Mouse (Mus musculus): Measurements from ENCODE around the gene Auts2. TPM values are rescaled to one million over a fixed set of nuclear protein-coding genes. Genes with fewer than 3 reads are reported as not detected.

The Auts2 gene
- total RNA-seq, 2 experiments from 2014 or later = 117 to 146 TPM

DNA sequence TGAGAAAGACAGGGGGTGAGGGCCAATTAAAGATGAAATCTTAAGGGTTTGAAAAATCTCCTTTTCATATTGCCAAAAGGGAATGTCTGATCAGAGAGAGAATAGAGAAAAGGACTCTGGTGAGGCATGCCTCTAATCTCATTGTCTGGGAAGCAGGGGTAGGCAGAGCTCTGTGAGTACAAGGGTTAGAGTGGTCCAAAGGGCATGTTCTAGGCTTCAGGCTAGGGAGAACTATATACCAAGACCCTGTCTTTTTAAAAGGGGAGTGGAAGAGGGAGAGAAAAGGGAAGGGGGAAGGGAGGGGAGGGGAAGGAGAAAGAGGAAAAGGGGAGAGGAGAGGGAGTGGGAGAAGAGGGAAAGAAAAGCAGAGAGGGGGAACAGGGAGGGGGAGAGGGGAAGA lies 244.1 kb downstream of the Auts2 start:
- intact Hi-C loops (cut with DNase I) = no loop called here
- Histone ChIP-seq H3K4me3 (no peak overlapping the region), H3K27ac (no peak overlapping the region)
- no peak for TF ChIP-seq CTCF (IDR thresholded peaks at IDR 0.05)
- no peak for DNase-seq (ENCODE audit: extremely low spot score in 1 of 2, low spot score in 2 of 2)

DNA sequence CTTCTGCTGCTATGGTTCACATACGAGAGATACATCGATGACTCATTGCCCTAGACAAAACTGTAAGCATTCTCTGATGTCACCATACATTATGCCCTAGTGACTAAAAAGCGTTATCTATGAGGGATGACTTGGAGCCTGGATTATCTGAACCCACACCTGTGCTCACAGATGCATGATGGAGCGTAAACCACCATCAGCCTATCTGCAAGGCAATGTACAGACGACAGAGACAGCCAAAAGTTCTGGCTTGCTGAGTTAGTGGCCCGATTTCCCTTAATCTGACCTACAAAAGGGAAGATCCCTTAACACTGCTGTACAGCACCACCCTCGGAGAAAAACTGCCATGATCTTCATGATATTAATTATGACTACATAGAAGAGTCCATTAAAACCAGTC lies 245.8 kb downstream of the Auts2 start:
- no peak overlapping the region for H3K27ac ChIP-seq
- intact Hi-C loops (cut with DNase I) = no loop called here
- TF ChIP-seq CTCF (IDR thresholded peaks at IDR 0.05) = no peak

DNA sequence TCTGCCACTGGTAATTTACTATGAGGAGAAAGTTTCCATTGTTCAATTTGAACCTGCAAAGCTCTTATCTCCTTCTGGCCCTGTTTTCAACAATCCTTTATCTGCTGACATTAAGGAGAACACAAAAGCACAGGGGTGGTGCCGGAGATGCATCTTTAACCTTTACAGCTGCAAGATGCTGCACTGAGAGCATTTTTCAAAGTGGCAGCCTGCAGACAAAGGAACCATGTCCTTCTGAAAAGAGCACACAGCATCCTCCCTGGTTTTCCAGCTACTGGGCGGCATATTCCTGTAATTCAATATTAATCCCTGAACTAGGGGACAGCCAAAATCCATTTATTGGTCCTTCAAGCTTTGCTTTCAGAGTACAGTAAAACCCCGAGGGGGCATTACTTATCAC lies 248.7 kb downstream of the Auts2 start:
- Histone ChIP-seq H3K4me3 (no peak overlapping the region), H3K27ac (no peak overlapping the region)
- no peak for TF ChIP-seq CTCF (IDR thresholded peaks at IDR 0.05)
- intact Hi-C loops (cut with DNase I) = no loop called here
- DNase-seq (ENCODE audit: extremely low spot score in 1 of 2, low spot score in 2 of 2) = no peak

More for the DNA sequence above, 245.8 kb downstream of the Auts2 start:
- DNase-seq (ENCODE audit: extremely low spot score in 1 of 2, low spot score in 2 of 2) = no peak
- no peak overlapping the region for H3K4me3 ChIP-seq

DNA sequence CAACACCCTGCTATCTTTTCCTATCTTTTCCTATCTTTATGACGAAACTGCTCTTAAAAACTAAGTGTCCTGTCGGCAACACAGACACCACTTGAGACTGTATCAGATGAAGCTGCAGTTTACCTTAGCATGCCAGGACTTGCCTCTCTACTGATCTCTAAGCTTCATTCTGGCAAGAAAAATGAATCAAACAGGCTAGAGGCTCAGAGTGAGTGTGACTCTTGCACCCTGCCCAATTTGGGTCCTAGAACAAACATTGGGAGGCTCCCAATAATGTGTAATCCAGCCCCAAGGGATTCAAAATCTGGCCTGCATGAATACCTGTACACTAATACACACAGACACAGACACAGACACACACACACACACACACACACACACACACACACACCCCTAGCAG lies 250.2 kb downstream of the Auts2 start:
- Histone ChIP-seq H3K27ac (no peak overlapping the region), H3K4me3 (no peak overlapping the region)
- TF ChIP-seq CTCF (IDR thresholded peaks at IDR 0.05) = no peak
- DNase-seq (ENCODE audit: extremely low spot score in 1 of 2, low spot score in 2 of 2) = no peak
- intact Hi-C loops (cut with DNase I) = no loop called here

DNA sequence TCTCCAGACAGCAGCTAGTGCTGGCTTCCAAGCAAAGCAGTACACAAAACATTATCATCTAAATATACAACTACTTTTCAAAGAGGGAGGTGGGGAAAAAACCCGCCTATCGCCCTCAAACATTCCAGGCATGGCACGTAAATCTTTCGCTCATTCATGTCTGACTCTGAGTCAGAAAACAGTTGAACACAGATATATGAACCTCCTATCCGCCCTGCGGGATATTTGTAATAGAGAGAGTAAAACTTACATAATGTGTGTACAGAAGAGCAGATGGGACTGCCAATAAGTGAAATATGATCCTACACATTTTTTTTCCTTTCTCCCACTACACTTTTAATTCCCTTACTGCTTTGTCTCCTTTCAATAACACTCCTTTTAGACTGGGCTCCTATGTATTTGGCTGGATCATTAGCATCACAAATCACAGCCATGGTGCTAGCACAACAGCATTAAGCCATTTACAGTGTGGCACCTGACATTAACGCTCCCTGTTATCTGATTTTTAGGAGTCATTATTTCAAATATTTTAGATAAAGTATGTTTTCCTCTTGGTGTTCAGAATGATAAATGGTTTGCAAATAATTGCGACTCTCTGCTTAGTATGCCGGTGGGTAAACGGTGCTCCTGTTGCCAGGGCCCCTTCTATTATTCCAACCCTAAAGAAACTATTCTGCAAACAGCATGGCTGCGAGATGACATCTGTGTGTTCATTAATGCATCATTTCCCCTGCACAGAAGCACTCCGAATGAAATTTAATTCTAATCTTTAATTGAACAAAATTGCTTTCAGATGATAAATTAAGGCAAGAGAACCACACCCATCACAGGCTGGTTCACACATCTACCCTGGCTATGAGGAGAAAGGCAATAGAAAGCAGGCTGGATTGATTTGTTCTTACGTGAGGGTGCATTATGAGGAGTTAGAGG lies 252.3 kb downstream of the Auts2 start:
- no peak overlapping the region for H3K4me3 ChIP-seq
- DNase-seq (ENCODE audit: extremely low spot score in 1 of 2, low spot score in 2 of 2) = no peak
- H3K27ac ChIP-seq = no peak overlapping the region
- no peak for TF ChIP-seq CTCF (IDR thresholded peaks at IDR 0.05)
- intact Hi-C loops (cut with DNase I) = no loop called here

DNA sequence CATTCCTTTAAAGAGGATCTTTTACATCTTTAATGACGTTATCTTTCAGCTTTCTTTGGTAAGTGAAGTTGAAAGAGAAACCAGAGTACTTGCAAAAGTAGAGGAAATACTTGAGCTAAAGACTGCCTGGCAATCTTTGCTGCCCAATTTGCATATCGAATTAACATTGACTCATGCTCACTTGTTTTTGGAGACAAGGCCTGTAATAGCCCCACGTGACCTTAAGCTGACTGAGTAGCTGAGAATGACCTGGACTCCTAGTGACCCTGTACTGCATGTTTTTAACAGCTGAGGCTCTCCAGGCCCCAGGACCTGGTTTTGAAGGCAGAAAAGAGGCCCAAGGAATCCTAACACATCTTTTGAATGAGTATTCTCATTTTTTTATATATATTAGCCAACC lies 259.4 kb downstream of the Auts2 start:
- intact Hi-C loops (cut with DNase I) = no loop called here
- Histone ChIP-seq H3K4me3 (no peak overlapping the region), H3K27ac (no peak overlapping the region)
- DNase-seq (ENCODE audit: extremely low spot score in 1 of 2, low spot score in 2 of 2) = no peak
- TF ChIP-seq CTCF (IDR thresholded peaks at IDR 0.05) = no peak

DNA sequence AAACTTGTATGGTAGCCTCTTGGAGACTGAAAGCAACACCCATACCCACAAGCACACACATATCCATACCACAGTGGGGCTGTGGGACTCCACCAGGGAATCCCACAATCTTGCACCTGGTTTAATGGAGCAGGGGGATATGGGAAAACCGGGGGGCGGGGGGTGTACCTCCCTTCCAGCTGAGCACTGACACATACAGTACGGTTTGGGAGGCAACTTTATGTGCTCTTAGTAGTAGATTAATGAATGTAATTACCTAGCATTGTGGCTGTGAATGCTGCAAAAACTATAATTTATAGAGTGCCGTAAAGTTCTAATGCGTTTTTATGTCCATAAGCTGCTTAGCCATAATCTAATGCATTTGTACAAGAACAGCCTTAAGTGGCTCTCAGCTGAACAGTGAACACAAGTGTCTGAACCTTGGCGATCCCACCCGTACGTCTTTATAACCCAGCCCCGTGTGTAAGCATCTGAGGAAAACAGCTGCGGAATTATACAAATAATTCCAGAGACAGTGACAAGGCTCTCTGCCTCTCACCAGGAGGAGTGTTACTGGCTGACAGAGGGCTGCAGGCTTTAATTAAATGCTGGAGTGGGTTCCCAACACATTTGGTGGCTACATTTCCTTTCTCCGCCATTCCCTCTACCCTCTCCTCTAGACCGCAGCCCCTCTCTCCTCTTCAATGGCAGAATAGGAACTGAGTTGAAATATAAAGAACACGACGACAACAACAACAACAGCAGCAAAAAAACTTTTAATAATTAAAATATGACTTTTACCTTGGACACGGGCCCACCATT lies 268.8 kb downstream of the Auts2 start:
- intact Hi-C loops (cut with DNase I) = no loop called here
- no peak for DNase-seq (ENCODE audit: extremely low spot score in 1 of 2, low spot score in 2 of 2)
- TF ChIP-seq CTCF (IDR thresholded peaks at IDR 0.05) = no peak
- Histone ChIP-seq H3K27ac (no peak overlapping the region), H3K4me3 (no peak overlapping the region)

DNA sequence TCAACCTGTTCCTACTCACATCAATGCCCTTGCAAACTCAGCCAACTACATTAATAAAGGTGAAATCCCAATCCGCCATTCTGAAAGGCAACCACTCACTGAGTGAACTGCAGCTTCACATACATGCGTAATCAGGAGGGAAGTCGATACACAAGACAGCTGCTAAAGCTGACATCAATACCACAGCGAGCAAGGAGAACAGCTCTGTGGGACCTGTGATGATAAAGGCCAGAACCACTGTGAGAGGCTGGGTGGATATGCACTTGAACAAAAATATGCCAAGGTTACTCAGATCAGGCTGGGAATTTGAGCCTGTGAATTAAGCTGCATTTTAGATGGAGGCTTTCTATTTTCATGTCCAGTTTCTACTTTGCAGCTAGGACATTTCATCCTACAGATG lies 271.0 kb downstream of the Auts2 start:
- no peak for TF ChIP-seq CTCF (IDR thresholded peaks at IDR 0.05)
- Histone ChIP-seq H3K27ac (no peak overlapping the region), H3K4me3 (no peak overlapping the region)
- intact Hi-C loops (cut with DNase I) = no loop called here
- DNase-seq (ENCODE audit: extremely low spot score in 1 of 2, low spot score in 2 of 2) = no peak

DNA sequence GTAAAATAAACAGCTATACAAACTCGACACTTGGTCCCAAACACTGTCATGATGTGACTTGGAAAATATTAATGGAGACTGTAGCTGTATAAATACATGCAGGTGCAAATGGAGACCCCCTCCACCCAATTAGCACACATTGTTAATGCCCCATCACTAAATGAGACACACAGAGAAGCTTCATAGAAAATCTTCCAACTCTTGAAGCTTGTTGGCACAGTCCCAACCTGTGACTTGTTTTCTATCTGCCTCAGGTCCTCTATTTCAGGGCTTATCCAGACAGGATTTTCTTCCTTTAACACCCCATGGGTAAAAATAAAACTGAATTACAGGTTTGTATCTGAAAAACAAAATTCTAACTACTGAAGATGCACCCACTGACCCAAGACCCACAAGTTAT lies 272.2 kb downstream of the Auts2 start:
- no peak for DNase-seq (ENCODE audit: extremely low spot score in 1 of 2, low spot score in 2 of 2)
- intact Hi-C loops (cut with DNase I) = no loop called here
- H3K27ac ChIP-seq = no peak overlapping the region
- no peak overlapping the region for H3K4me3 ChIP-seq
- no peak for TF ChIP-seq CTCF (IDR thresholded peaks at IDR 0.05)

DNA sequence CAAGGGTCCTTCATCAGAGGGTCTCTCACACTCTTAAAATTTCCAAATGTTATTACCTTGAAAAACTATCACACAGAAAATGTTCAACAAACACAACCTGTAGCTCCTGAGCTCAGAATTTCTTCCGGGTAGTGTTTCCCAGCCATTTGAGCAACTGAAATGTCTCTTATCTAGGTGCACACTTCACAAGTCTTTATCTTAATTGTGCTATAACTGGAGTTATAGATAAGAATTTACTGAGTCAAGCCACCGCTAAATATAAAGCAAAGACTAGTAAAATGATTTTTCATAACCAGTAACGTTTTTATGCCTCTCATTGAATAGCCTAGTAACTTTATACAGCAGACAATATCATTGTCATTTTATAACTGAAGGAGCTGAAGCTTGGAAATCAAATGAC lies 273.1 kb downstream of the Auts2 start:
- intact Hi-C loops (cut with DNase I) = no loop called here
- Histone ChIP-seq H3K27ac (no peak overlapping the region), H3K4me3 (no peak overlapping the region)
- no peak for DNase-seq (ENCODE audit: extremely low spot score in 1 of 2, low spot score in 2 of 2)
- TF ChIP-seq CTCF (IDR thresholded peaks at IDR 0.05) = no peak

DNA sequence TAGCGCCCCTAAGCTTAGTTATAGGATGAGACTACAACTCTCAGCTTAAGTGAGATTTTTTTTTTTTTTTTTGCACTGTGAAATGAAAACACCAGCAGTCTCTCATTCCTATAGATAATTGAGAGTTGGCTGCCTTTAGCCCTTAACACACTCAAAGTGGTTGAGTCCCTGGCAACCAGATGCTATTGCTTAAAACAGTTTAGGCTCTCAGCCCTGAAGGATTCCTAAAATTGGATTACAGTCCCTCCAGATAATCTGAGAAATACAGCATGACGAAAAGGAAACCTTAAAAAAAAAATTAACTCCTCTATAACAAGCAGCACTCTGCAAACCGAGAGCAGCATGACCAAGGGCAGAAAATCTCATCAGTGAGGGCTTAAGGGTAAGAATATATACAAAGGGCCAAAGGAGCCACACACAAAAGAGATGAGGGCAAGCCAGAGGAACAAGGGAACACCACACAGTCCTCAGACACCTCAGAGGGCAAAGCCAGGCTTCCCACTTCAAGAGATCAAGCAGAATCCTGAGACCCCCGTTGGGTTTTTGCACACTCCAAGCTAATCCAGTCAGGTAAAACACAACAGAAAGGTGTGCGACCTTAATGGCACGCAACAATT lies 274.7 kb downstream of the Auts2 start:
- no peak for DNase-seq (ENCODE audit: extremely low spot score in 1 of 2, low spot score in 2 of 2)
- no peak overlapping the region for H3K27ac ChIP-seq
- H3K4me3 ChIP-seq = no peak overlapping the region
- TF ChIP-seq CTCF (IDR thresholded peaks at IDR 0.05) = no peak
- intact Hi-C loops (cut with DNase I) = no loop called here

DNA sequence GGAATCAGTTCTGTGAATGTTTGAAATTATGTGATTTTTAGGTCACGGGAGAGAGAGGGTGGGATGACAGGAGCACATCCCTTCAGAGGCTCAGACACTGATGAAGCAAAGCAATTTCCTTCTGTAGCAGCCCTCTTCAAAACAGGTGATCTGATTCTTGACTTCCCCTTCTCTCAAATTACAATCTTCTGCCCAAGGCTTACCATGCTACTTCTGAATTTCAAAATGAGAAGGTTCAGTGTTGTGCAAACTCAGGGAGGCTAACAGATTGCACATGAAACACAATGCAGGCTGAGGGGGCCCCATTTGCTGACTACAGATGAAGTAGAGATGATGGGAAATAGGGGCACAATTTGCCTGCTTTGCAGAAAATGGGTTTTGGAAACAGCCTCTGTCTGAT lies 278.1 kb downstream of the Auts2 start:
- intact Hi-C loops (cut with DNase I) = no loop called here
- no peak for DNase-seq (ENCODE audit: extremely low spot score in 1 of 2, low spot score in 2 of 2)
- Histone ChIP-seq H3K4me3 (no peak overlapping the region), H3K27ac (no peak overlapping the region)
- TF ChIP-seq CTCF (IDR thresholded peaks at IDR 0.05) = no peak

Measured in left cerebral cortex, adult 2 months (tissue).